Mouse (Mus musculus) kidney, adult 2 months (tissue): ENCODE results near the gene Gm14137. TPM values are rescaled to one million over a fixed set of nuclear protein-coding genes. Genes with fewer than 3 reads are reported as not detected.

Experiments
- DNase-seq: peaks from one replicate; pipeline ENCODE4 v3.0.0; 2021
- H3K27ac ChIP-seq: fragments of 200-500 bp; 2 replicates; pipeline ENCODE4 v1.5.1; 2012; ENCODE audit warnings: low read depth, low read length, control low read depth, inconsistent platforms; ENCODE audit not compliant: insufficient read depth
- H3K27me3 ChIP-seq: fragments of 200-500 bp; replicated peaks from 2 replicates; pipeline ENCODE4 v1.6.1; 2012; ENCODE audit warnings: mild to moderate bottlenecking, moderate library complexity, low read length, inconsistent platforms; ENCODE audit not compliant: control insufficient read depth, insufficient read depth
- H3K36me3 ChIP-seq: fragments of 200-500 bp; 2 replicates; pipeline ENCODE4 v1.6.1; 2012; ENCODE audit warnings: mild to moderate bottlenecking, moderate library complexity, low read length, inconsistent platforms; ENCODE audit not compliant: control insufficient read depth, insufficient read depth
- H3K4me1 ChIP-seq: fragments of 200-500 bp; 2 replicates; pipeline ENCODE4 v1.6.1; 2011; ENCODE audit warnings: low read length; ENCODE audit not compliant: control insufficient read depth, insufficient read depth
- H3K4me3 ChIP-seq: fragments of 200-500 bp; 2 replicates; pipeline ENCODE4 v1.5.1; 2011; ENCODE audit warnings: mild to moderate bottlenecking, low read depth, low read length, control low read depth; ENCODE audit not compliant: insufficient read depth
- CTCF ChIP-seq: fragments of 200-500 bp; conservative IDR thresholded peaks from 2 replicates; pipeline ENCODE4 v1.5.1; 2011; ENCODE audit warnings: low read depth, mild to moderate bottlenecking, control low read depth, low read length, moderate library complexity, mixed read lengths; ENCODE audit not compliant: insufficient read depth, insufficient read length
- POLR2A ChIP-seq: fragments of 200-500 bp; IDR thresholded peaks from one replicate; pipeline ENCODE4 v1.6.1; 2011; ENCODE audit warnings: low read depth, low read length, control low read depth
- WGBS: fragments of 180-500 bp; shearing (Covaris S2); methylation state at CpG from one replicate; pipeline ENCODE4 v1.1.7; 2018; 5-methylcytosine and 5-hydroxymethylcytosine counted together
- polyA plus RNA-seq: library from polyadenylated mRNA; depleted of rRNA; stranded (reverse); fragments of >200 nt; gene quantifications from 2 replicates; pipeline ENCODE4 v1.2.3, GENCODE M21; 2012

The Gm14137 gene
- polyA plus RNA-seq, 1 experiment = 0.05 TPM

- Histone ChIP-seq H3K27me3 (no peaks in the 10 kb centered on the region), H3K36me3 (no peaks in the 10 kb centered on the region), H3K4me1 (peaks cover 3% of the 10 kb centered on the region; the same call in 1 of the 2 replicates), H3K4me3 (no peak overlapping the region), H3K27ac (no peak overlapping the region)
- DNase-seq = no peak
- 79% methylated on average over 5 of the region's 5 CpGs for WGBS
- TF ChIP-seq POLR2A (no peak), CTCF (no peak)
These were observed 16.7 kb downstream of the Gm14137 start for GRCm38 (mm10) chr2:119190969-119191368.

DNA sequence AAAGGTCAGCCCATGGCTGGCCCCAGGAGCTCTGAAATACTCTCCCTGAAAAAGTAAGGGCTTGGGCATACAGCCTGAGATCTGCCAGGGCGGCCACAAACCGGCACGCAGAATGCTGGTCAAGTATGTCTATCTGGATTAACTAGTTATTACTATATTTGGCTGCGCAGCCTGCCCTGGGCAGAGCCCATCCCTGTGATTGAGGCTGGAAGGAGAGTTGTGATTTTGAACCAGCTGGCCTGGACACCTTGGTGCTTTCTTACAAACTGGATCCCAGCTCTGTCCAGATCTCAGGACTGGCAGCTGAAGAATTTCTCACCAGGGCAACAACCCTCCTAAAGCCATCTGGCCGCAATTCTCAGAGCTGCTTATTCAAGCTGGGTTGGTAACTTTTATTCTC is 19.8 kb downstream of the Gm14137 start:
- no peak overlapping the region for H3K4me3 ChIP-seq
- no peaks in the 10 kb centered on the region for H3K36me3 ChIP-seq
- no peak overlapping the region for H3K27ac ChIP-seq
- no peak for DNase-seq
- peaks cover 1% of the 10 kb centered on the region; the same call in 1 of the 2 replicates for H3K4me1 ChIP-seq
- H3K27me3 ChIP-seq = no peaks in the 10 kb centered on the region
- TF ChIP-seq CTCF = no peak
- TF ChIP-seq POLR2A = no peak
- WGBS = 82% methylated on average over 5 of the region's 5 CpGs

GRCm38 (mm10) chr2:119196316-119197108 is 22.2 kb downstream of the Gm14137 start:
- no peak overlapping the region for H3K27ac ChIP-seq
- 58% methylated on average over 4 of the region's 4 CpGs for WGBS

GRCm38 (mm10) chr2:119197493-119197892 is 23.2 kb downstream of the Gm14137 start:
- TF ChIP-seq POLR2A (no peak), CTCF (no peak)
- H3K4me1 ChIP-seq = no peaks in the 10 kb centered on the region; the same call in 1 of the 2 replicates
- no peak overlapping the region for H3K27ac ChIP-seq
- 94% methylated on average over 1 of the region's 1 CpGs for WGBS
- H3K36me3 ChIP-seq = no peaks in the 10 kb centered on the region
- DNase-seq = no peak
- no peak overlapping the region for H3K4me3 ChIP-seq
- H3K27me3 ChIP-seq = no peaks in the 10 kb centered on the region

More at GRCm38 (mm10) chr2:119196316-119197108, 22.2 kb downstream of the Gm14137 start:
- no peaks in the 10 kb centered on the region for H3K36me3 ChIP-seq
- no peak overlapping the region for H3K4me3 ChIP-seq
- no peaks in the 10 kb centered on the region; the same call in 1 of the 2 replicates for H3K4me1 ChIP-seq
- no peak for TF ChIP-seq CTCF
- TF ChIP-seq POLR2A = no peak
- H3K27me3 ChIP-seq = no peaks in the 10 kb centered on the region
- no peak for DNase-seq

DNA sequence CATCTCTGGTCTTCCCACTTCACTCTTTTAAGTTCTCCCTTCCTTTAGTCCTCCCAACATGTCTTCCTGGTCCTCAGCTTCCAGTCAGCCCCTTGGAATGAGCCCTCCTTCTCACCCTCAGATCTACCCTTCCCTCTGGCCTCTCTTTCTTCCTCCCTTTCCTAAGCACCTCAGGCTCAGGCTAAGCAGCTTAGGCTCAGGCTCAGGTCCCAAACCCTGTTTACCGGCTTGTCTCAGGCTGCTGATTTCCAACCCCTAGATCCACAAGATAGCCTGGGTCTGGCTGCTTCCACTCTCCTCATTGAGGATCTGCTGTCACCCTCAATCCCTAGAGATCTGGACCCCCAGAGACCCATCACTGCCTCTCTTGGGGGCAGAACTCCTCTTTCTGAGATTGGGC is 23.7 kb downstream of the Gm14137 start:
- Histone ChIP-seq H3K27me3 (no peaks in the 10 kb centered on the region), H3K27ac (no peak overlapping the region), H3K4me3 (no peak overlapping the region), H3K36me3 (no peaks in the 10 kb centered on the region), H3K4me1 (no peaks in the 10 kb centered on the region; the same call in 1 of the 2 replicates)
- WGBS = 53% methylated on average over 1 of the region's 1 CpGs
- TF ChIP-seq CTCF (no peak), POLR2A (no peak)
- no peak for DNase-seq

DNA sequence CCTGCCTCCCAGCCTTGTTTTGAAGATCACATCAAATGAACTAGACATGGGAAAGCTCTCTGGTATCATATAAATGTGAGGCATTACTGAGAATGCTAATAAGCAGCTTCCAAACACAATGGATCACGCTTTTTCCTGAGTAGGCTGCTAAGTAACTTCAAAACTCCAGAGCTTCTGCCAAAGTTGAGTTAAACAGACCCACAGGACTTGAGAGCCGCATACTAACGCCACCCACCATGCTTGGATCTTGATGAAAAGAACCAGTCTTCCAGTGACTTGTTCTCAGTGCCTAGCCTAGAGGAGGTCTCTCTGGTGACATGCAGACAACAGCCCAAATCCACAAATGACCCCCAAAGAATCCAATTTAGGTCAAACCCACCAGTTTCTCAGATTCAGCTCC is 24.6 kb downstream of the Gm14137 start:
- H3K36me3 ChIP-seq = no peaks in the 10 kb centered on the region
- DNase-seq = no peak
- H3K4me1 ChIP-seq = no peaks in the 10 kb centered on the region; the same call in 1 of the 2 replicates
- WGBS = 73% methylated on average over 3 of the region's 3 CpGs
- no peak for TF ChIP-seq POLR2A
- no peak for TF ChIP-seq CTCF
- no peak overlapping the region for H3K4me3 ChIP-seq
- H3K27ac ChIP-seq = no peak overlapping the region
- no peaks in the 10 kb centered on the region for H3K27me3 ChIP-seq

DNA sequence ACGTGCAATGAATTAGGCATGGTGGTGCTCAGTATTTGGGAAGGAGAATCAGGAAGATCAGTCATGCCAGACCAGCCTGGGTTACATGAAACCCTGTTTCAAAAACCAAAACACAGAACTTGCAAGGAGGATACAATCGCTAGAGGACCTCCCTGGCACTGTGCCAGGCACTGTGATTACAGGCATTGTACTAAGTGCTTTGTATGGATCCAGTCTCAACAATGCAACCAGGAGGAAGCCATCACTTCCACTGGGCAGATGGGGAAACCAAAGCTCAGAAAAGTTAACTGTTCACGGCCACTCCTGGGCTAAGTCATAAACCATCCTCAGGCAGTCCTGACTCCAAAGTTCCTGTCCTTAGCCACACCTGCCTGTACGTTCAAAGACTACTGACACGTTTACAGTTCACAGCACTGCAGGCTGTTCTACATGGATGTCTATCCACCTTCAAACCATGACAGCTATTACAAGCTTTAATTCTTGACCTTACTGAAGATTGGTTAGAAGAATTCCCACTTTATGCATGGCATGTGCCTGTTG is 28.7 kb downstream of the Gm14137 start:
- no peaks in the 10 kb centered on the region for H3K36me3 ChIP-seq
- DNase-seq = peak; percentile 31
- no peaks in the 10 kb centered on the region for H3K4me1 ChIP-seq
- WGBS = 29% methylated on average over 5 of the region's 5 CpGs
- no peak overlapping the region for H3K4me3 ChIP-seq
- TF ChIP-seq CTCF (no peak), POLR2A (no peak)
- H3K27ac ChIP-seq = no peak overlapping the region
- H3K27me3 ChIP-seq = no peaks in the 10 kb centered on the region
